Comparison of ENCODE assay signal across 34 mouse cellular contexts in genomic region chr6:87756896-87757295, GRCm38 (mm10). TPM values are rescaled to one million over a fixed set of nuclear protein-coding genes. Genes with fewer than 3 reads are reported as not detected.
"Had no signal": no experiment of that assay in that cellular context is flagged by ENCODE, and none has a peak within 500 bp of the region (broad histone marks: within the 10 kb centered on the region; RNA-seq: fewer than 3 reads in every experiment).

No protein-coding gene starts in this region.

- H3K27ac ChIP-seq: limb, embryonic 10.5 days; limb, embryonic 12.5 days; limb, embryonic 13.5 days; limb, embryonic 15.5 days; liver, embryonic 12.5 days; liver, embryonic 13.5 days; liver, embryonic 14.5 days; liver, embryonic 15.5 days; lung, embryonic 15.5 days; macrophage; midbrain, embryonic 10.5 days; midbrain, embryonic 12.5 days; midbrain, embryonic 13.5 days; midbrain, embryonic 15.5 days; neural tube, embryonic 12.5 days; neural tube, embryonic 13.5 days had no signal

- H3K9me3 ChIP-seq: limb, embryonic 10.5 days; limb, embryonic 12.5 days; limb, embryonic 13.5 days; limb, embryonic 15.5 days; liver, embryonic 12.5 days; liver, embryonic 13.5 days; liver, embryonic 15.5 days; lung, embryonic 15.5 days; midbrain, embryonic 12.5 days; midbrain, embryonic 13.5 days; midbrain, embryonic 15.5 days; neural tube, embryonic 12.5 days; neural tube, embryonic 13.5 days had no signal

- H3K27me3 ChIP-seq: limb, embryonic 12.5 days; limb, embryonic 13.5 days; limb, embryonic 15.5 days; liver, embryonic 13.5 days; lung, embryonic 15.5 days; midbrain, embryonic 12.5 days; midbrain, embryonic 13.5 days; midbrain, embryonic 15.5 days; neural tube, embryonic 12.5 days; neural tube, embryonic 13.5 days had no signal

- DNase-seq: left cerebral cortex, postnatal 4 days; liver; liver, embryonic 13.5 days; liver, postnatal 0 days; lung, adult 18-20 months; lung, adult 2 months; lung, embryonic 14.5 days; lung, postnatal 10 days; lung, postnatal 14 days; lung, postnatal 36 days; midbrain, embryonic 14.5 days had no signal

- H3K9ac ChIP-seq: limb, embryonic 12.5 days; limb, embryonic 13.5 days; limb, embryonic 15.5 days; liver, embryonic 12.5 days; liver, embryonic 13.5 days; liver, embryonic 14.5 days; liver, embryonic 15.5 days; liver, postnatal 0 days; lung, embryonic 14.5 days; lung, embryonic 15.5 days; midbrain, embryonic 12.5 days; midbrain, embryonic 13.5 days; midbrain, embryonic 15.5 days; neural tube, embryonic 12.5 days; neural tube, embryonic 13.5 days had no signal

- ATAC-seq: liver, embryonic 12.5 days; liver, postnatal 0 days; lung, postnatal 0 days; midbrain, embryonic 13.5 days; midbrain, embryonic 15.5 days; midbrain, embryonic 16.5 days had no signal

- H3K4me1 ChIP-seq: limb, embryonic 12.5 days; limb, embryonic 13.5 days; limb, embryonic 15.5 days; lung, embryonic 15.5 days; midbrain, embryonic 12.5 days; midbrain, embryonic 13.5 days; midbrain, embryonic 15.5 days; neural tube, embryonic 12.5 days; neural tube, embryonic 13.5 days had no signal

- H3K36me3 ChIP-seq: limb, embryonic 10.5 days; limb, embryonic 12.5 days; limb, embryonic 13.5 days; limb, embryonic 15.5 days; liver, embryonic 12.5 days; liver, embryonic 13.5 days; liver, embryonic 15.5 days; midbrain, embryonic 12.5 days; midbrain, embryonic 15.5 days had no signal

- H3K4me2 ChIP-seq: limb, embryonic 12.5 days; limb, embryonic 13.5 days; limb, embryonic 15.5 days; liver, embryonic 11.5 days; liver, embryonic 12.5 days; liver, embryonic 13.5 days; liver, embryonic 15.5 days; lung, embryonic 14.5 days; lung, embryonic 15.5 days; midbrain, embryonic 12.5 days; midbrain, embryonic 13.5 days; midbrain, embryonic 15.5 days; neural tube, embryonic 12.5 days; neural tube, embryonic 13.5 days had no signal

- H3K4me3 ChIP-seq: limb, embryonic 10.5 days; limb, embryonic 12.5 days; limb, embryonic 13.5 days; limb, embryonic 15.5 days; liver, embryonic 12.5 days; liver, embryonic 13.5 days; liver, embryonic 15.5 days; lung, embryonic 15.5 days; megakaryocyte, embryonic 14.5 days; midbrain, embryonic 10.5 days; midbrain, embryonic 12.5 days; midbrain, embryonic 13.5 days; midbrain, embryonic 15.5 days; myocyte; neural tube, embryonic 12.5 days; neural tube, embryonic 13.5 days had no signal

RNA-seq across cellular contexts. Expression of gene Gp9, which starts 21.0 kb away (rescaled TPM):
- total RNA-seq: left cerebral cortex, postnatal 4 days had no signal
- polyA plus RNA-seq: liver, adult 2 months; myocyte had no signal

RNA-seq across cellular contexts. Expression of gene Efcc1, which starts 26.2 kb away (rescaled TPM):
- total RNA-seq: megakaryocyte, adult 5-6 weeks; monocyte, adult 5-6 weeks had no signal
- polyA plus RNA-seq: macrophage had no signal
